15 mouse cellular contexts compared by ENCODE assay signal in genomic region chr1:125464011-125464410, GRCm38 (mm10).
"Had no signal": no experiment of that assay in that cellular context is flagged by ENCODE, and none has a peak within 500 bp of the region (broad histone marks: within the 10 kb centered on the region; RNA-seq: fewer than 3 reads in every experiment).

No protein-coding gene starts in this region.

- H3K36me3 ChIP-seq: kidney, embryonic 15.5 days; limb, embryonic 15.5 days; liver, embryonic 12.5 days; midbrain, embryonic 15.5 days had no signal

- H3K27me3 ChIP-seq: kidney, embryonic 15.5 days; limb, embryonic 15.5 days; liver, embryonic 12.5 days; megakaryocyte, embryonic 14.5 days; midbrain, embryonic 15.5 days had no signal

- ATAC-seq: intestine, embryonic 16.5 days; liver, embryonic 12.5 days; midbrain, embryonic 15.5 days had no signal

- H3K9me3 ChIP-seq: kidney, embryonic 15.5 days; limb, embryonic 15.5 days; liver, embryonic 12.5 days; megakaryocyte, embryonic 14.5 days; midbrain, embryonic 15.5 days had no signal

- DNase-seq: kidney, adult 2 months; kidney, postnatal 14 days; lung, embryonic 14.5 days; lung, postnatal 14 days; right cerebral cortex, adult 18-20 months; right cerebral cortex, postnatal 25 days had no signal

- H3K4me3 ChIP-seq: kidney, embryonic 15.5 days; left cerebral cortex, adult 2 months; limb, embryonic 15.5 days; liver, embryonic 12.5 days; megakaryocyte, embryonic 14.5 days; midbrain, embryonic 15.5 days had no signal

- H3K4me1 ChIP-seq: kidney, embryonic 15.5 days; limb, embryonic 15.5 days; liver, embryonic 12.5 days; midbrain, embryonic 15.5 days had no signal

- H3K9ac ChIP-seq: kidney, embryonic 15.5 days; limb, embryonic 15.5 days; liver, embryonic 12.5 days; lung, embryonic 14.5 days; midbrain, embryonic 15.5 days had no signal

- H3K27ac ChIP-seq: kidney, embryonic 15.5 days; left cerebral cortex, adult 2 months; limb, embryonic 15.5 days; liver, embryonic 12.5 days; midbrain, embryonic 15.5 days; stomach, postnatal 0 days had no signal

- H3K4me2 ChIP-seq: kidney, embryonic 15.5 days; limb, embryonic 15.5 days; liver, embryonic 12.5 days; lung, embryonic 14.5 days; midbrain, embryonic 11.5 days; midbrain, embryonic 15.5 days had no signal
